9 mouse cellular contexts compared by ENCODE assay signal in the genomic region with DNA sequence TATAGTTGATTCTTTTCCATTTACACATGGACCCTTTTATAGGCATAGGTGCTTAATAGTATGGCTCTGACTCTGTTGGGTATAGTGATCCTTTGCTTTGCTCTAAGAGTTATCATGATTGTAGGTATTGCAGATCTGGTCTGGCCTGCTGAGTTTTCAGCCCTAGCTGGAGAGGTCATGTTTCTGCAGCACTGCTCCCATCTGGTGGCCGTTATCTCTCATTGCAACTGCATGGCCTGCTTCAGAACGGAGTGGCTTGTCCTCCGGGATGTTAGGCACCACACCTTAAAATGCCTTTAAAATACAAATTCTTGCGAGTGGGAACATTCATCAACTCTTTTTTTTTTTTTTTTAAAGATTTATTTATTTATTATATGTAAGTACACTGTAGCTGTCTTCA.
DNase-seq lines count a peak whose midpoint lies in the region; ATAC-seq lines count a peak whose summit lies in the region.
"Had no signal": no experiment of that assay in that cellular context is flagged by ENCODE, and none has a peak within 500 bp of the region (broad histone marks: within the 10 kb centered on the region; RNA-seq: fewer than 3 reads in every experiment).

No protein-coding gene starts in this region.

- peak; percentile 73 for DNase-seq in right cerebral cortex, adult 18-20 months
- no peak for DNase-seq in right cerebral cortex, postnatal 25 days
- DNase-seq in c-Kit-positive CD71-positive TER-119-positive erythroid progenitor cells, embryonic 14.5 days (ENCODE audit: low spot score), result peak; percentile 56
- peak; percentile 57 for DNase-seq in hindbrain, embryonic 14.5 days (ENCODE audit: low spot score)
- DNase-seq in layer of hippocampus, postnatal 36 days, result peak; percentile 44 to 58

- no peaks in the 10 kb centered on the region for H3K27me3 ChIP-seq in forebrain, embryonic 15.5 days
- no peaks in the 10 kb centered on the region for H3K27me3 ChIP-seq in hindbrain, embryonic 14.5 days (ENCODE audit: control insufficient read depth, insufficient read depth, low read length)
- no peaks in the 10 kb centered on the region for H3K27me3 ChIP-seq in stomach, embryonic 16.5 days (ENCODE audit: control insufficient read depth, insufficient read depth, low read length)

- no peak overlapping the region for H3K4me2 ChIP-seq in forebrain, embryonic 15.5 days (replicated peaks)
- no peak overlapping the region for H3K4me2 ChIP-seq in hindbrain, embryonic 14.5 days (replicated peaks)
- no peak overlapping the region for H3K4me2 ChIP-seq in stomach, embryonic 16.5 days (ENCODE audit: low read depth, low read length)

- H3K9me3 ChIP-seq in forebrain, embryonic 15.5 days, result no peaks in the 10 kb centered on the region
- H3K9me3 ChIP-seq in hindbrain, embryonic 14.5 days (ENCODE audit: control insufficient read depth, low read length), result no peaks in the 10 kb centered on the region
- no peaks in the 10 kb centered on the region for H3K9me3 ChIP-seq in stomach, embryonic 16.5 days (replicated peaks; ENCODE audit: control insufficient read depth, low read length)

- H3K4me1 ChIP-seq in forebrain, embryonic 15.5 days, result peaks cover 14% of the 10 kb centered on the region
- no peaks in the 10 kb centered on the region for H3K4me1 ChIP-seq in hindbrain, embryonic 14.5 days (replicated peaks; ENCODE audit: control insufficient read depth, insufficient read depth, low read length)
- H3K4me1 ChIP-seq in stomach, embryonic 16.5 days (ENCODE audit: control insufficient read depth, insufficient read depth, low read length), result 0 out of 2 replicates have a peak, but pooled peaks cover 4% of the 10 kb centered on the region

- H3K9ac ChIP-seq in forebrain, embryonic 15.5 days (replicated peaks), result no peak overlapping the region
- H3K9ac ChIP-seq in hindbrain, embryonic 14.5 days, result no peak overlapping the region
- no peak overlapping the region for H3K9ac ChIP-seq in stomach, embryonic 16.5 days (ENCODE audit: low read length)

- WGBS in forebrain, embryonic 15.5 days, result 15% methylated on average over 4 of the region's 4 CpGs
- 17% methylated on average over 4 of the region's 4 CpGs for WGBS in hindbrain, embryonic 14.5 days
- 18% methylated on average over 4 of the region's 4 CpGs for WGBS in stomach, embryonic 16.5 days

- no peak overlapping the region for H3K4me3 ChIP-seq in forebrain, embryonic 15.5 days
- H3K4me3 ChIP-seq in hindbrain, embryonic 14.5 days (replicated peaks; ENCODE audit: low read length), result no peak overlapping the region
- H3K4me3 ChIP-seq in stomach, embryonic 16.5 days (replicated peaks; ENCODE audit: low read length), result no peak overlapping the region
- H3K4me3 ChIP-seq: erythroblast, embryonic 14.5 days had no signal

- peaks cover 8% of the 10 kb centered on the region; the same call in 1 of the 2 replicates for H3K36me3 ChIP-seq in forebrain, embryonic 15.5 days
- H3K36me3 ChIP-seq in hindbrain, embryonic 14.5 days (replicated peaks; ENCODE audit: control insufficient read depth, insufficient read depth), result peaks cover 11% of the 10 kb centered on the region
- peaks cover 4% of the 10 kb centered on the region for H3K36me3 ChIP-seq in stomach, embryonic 16.5 days (ENCODE audit: control insufficient read depth, insufficient read depth, low read length)

- 0 out of 2 replicates have a peak, but pooled peaks have one; percentile 60 for ATAC-seq in forebrain, embryonic 15.5 days (replicated peaks)
- ATAC-seq in hindbrain, embryonic 14.5 days (ENCODE audit: low FRiP score), result no peak; the same call in 1 of the 2 replicates
- peak; percentile 88 for ATAC-seq in megakaryocyte-erythroid progenitor cell, adult 5-6 weeks (replicated peaks; ENCODE audit: low FRiP score, low TSS enrichment, poor library complexity, severe bottlenecking)
- peak; percentile 44; the same call in 1 of the 2 replicates for ATAC-seq in stomach, embryonic 16.5 days (ENCODE audit: insufficient read depth, low FRiP score)

- no peak overlapping the region for H3K27ac ChIP-seq in forebrain, embryonic 15.5 days (replicated peaks)
- no peak overlapping the region for H3K27ac ChIP-seq in hindbrain, embryonic 14.5 days
- H3K27ac ChIP-seq in stomach, embryonic 16.5 days (ENCODE audit: low read length), result no peak overlapping the region
